Mouse (Mus musculus) intestine, postnatal 0 days (tissue): Measurements from ENCODE around the gene Slc13a1. TPM values are rescaled to one million over a fixed set of nuclear protein-coding genes. Genes with fewer than 3 reads are reported as not detected.

Experiments
- ATAC-seq: fragments of 200-750 bp; cut with Nextera tagmentation; 2 replicates; pipeline ENCODE4 v1.8.0; 2017; ENCODE audit warnings: mild to moderate bottlenecking, moderate TSS enrichment, moderate library complexity
- H3K27ac ChIP-seq: fragments of 300-500 bp; sonication (generic); 2 replicates; pipeline ENCODE4 v1.5.1; 2014; ENCODE audit warnings: mild to moderate bottlenecking, low read depth, low read length, moderate library complexity
- H3K27me3 ChIP-seq: fragments of 300-500 bp; sonication (generic); replicated peaks from 2 replicates; pipeline ENCODE4 v1.6.1; 2014; ENCODE audit warnings: low read length, mixed read lengths; ENCODE audit not compliant: control insufficient read depth, insufficient read depth
- H3K36me3 ChIP-seq: fragments of 300-500 bp; sonication (generic); 2 replicates; pipeline ENCODE4 v1.6.1; 2014; ENCODE audit warnings: mild to moderate bottlenecking, moderate library complexity; ENCODE audit not compliant: control insufficient read depth, insufficient read depth
- H3K4me1 ChIP-seq: fragments of 300-500 bp; sonication (generic); replicated peaks from 2 replicates; pipeline ENCODE4 v1.6.1; 2014; ENCODE audit warnings: antibody characterized with exemption, low read length, mixed read lengths; ENCODE audit not compliant: control insufficient read depth, insufficient read depth
- H3K4me2 ChIP-seq: fragments of 300-500 bp; sonication (generic); replicated peaks from 2 replicates; pipeline ENCODE4 v1.6.1; 2014; ENCODE audit warnings: low read depth, mild to moderate bottlenecking, moderate library complexity
- H3K4me3 ChIP-seq: fragments of 300-500 bp; sonication (generic); 2 replicates; pipeline ENCODE4 v1.5.1; 2014; ENCODE audit warnings: low read depth, low read length
- H3K9ac ChIP-seq: fragments of 300-500 bp; sonication (generic); 2 replicates; pipeline ENCODE4 v1.6.1; 2014; ENCODE audit warnings: mild to moderate bottlenecking, low read depth, low read length
- H3K9me3 ChIP-seq: fragments of 300-500 bp; sonication (generic); 2 replicates; pipeline ENCODE4 v1.6.1; 2016; ENCODE audit warnings: mixed run types; ENCODE audit not compliant: control insufficient read depth
- CTCF ChIP-seq: sonication (generic); IDR thresholded peaks from 2 replicates; pipeline ENCODE4 v1.5.1; 2016; ENCODE audit warnings: low read depth, mild to moderate bottlenecking, control low read depth, antibody characterized with exemption, moderate library complexity
- WGBS: fragments of 180-500 bp; shearing (Covaris S2); extraction: QIAGEN DNeasy Blood & Tissue Kit; methylation state at CpG from one replicate; pipeline ENCODE4 v1.1.7; 2014; 5-methylcytosine and 5-hydroxymethylcytosine counted together
- polyA plus RNA-seq: library from polyadenylated mRNA; unstranded; fragments of >200 nt; fragmentation: Nextera tagmentation; extraction: Ambion mirVana; gene quantifications from 2 replicates; pipeline ENCODE4 v1.2.1, GENCODE M21; 2015

Slc13a1 gene
- polyA plus RNA-seq, 1 experiment from 2014 or later = 0.57 TPM

DNA sequence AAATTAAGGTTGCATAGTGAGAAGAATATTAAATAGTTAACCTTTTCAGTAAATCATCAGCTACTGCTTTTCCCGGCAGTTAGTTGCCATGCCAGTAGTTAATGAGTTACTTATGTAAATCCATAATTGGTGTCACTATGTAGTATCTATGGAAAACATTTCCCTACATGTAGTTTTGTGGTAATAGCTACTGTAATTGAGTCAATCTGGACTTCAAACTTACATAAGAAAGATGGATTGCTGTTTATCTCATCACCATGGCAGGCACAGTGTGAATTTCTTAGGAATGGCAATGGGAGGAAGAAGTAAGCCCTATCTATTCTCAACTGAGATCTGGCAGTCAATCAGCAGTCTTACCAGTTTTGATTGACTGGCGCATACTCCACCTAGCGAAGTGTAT is 15.5 kb upstream of the Slc13a1 start:
- no peaks in the 10 kb centered on the region for H3K27me3 ChIP-seq
- no peaks in the 10 kb centered on the region for H3K4me1 ChIP-seq
- 53% methylated on average over 3 of the region's 3 CpGs for WGBS
- peak; percentile 46; the same call in 1 of the 2 replicates for TF ChIP-seq CTCF
- no peaks in the 10 kb centered on the region for H3K9me3 ChIP-seq
- no peak overlapping the region for H3K27ac ChIP-seq
- ATAC-seq = peak; percentile 95
- H3K9ac ChIP-seq = no peak overlapping the region
- H3K4me3 ChIP-seq = no peak overlapping the region
- H3K36me3 ChIP-seq = no peaks in the 10 kb centered on the region
- H3K4me2 ChIP-seq = no peak overlapping the region

DNA sequence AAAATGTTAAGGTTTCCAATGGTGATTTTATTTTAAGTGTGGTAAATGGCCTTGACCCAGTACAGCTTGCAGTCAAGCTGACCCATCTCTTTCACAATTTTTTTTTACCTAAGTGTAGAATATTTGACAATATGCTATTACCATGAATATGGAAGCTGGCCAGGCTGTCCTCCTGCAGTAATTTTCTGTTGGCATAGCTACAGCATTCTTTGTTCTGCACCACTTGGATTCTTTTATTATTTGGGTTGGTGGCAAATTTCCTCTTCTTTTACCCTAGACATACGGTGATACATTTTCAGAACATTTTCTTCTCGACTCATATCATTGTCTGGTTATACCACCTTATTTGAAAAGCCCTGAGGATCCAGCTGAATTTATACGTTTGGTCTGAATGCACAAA is 7.5 kb upstream of the Slc13a1 start:
- Histone ChIP-seq H3K27me3 (no peaks in the 10 kb centered on the region), H3K27ac (no peak overlapping the region), H3K9me3 (no peaks in the 10 kb centered on the region), H3K9ac (no peak overlapping the region), H3K4me3 (no peak overlapping the region), H3K4me2 (no peak overlapping the region), H3K4me1 (no peaks in the 10 kb centered on the region), H3K36me3 (no peaks in the 10 kb centered on the region)
- WGBS = 85% methylated on average over 3 of the region's 3 CpGs
- no peak for TF ChIP-seq CTCF
- no peak for ATAC-seq

- H3K27ac ChIP-seq = no peak overlapping the region
- no peaks in the 10 kb centered on the region for H3K9me3 ChIP-seq
- ATAC-seq = no peak
- H3K9ac ChIP-seq = no peak overlapping the region
- H3K4me2 ChIP-seq = no peak overlapping the region
- H3K4me1 ChIP-seq = no peaks in the 10 kb centered on the region
- no peaks in the 10 kb centered on the region for H3K36me3 ChIP-seq
- no peak for TF ChIP-seq CTCF
- no peaks in the 10 kb centered on the region for H3K27me3 ChIP-seq
- no peak overlapping the region for H3K4me3 ChIP-seq
Observed at GRCm38 (mm10) chr6:24173951-24174350, 6.1 kb upstream of the Slc13a1 start.

GRCm38 (mm10) chr6:24172736-24173135 is 4.8 kb upstream of the Slc13a1 start:
- Histone ChIP-seq H3K4me1 (no peaks in the 10 kb centered on the region), H3K4me3 (no peak overlapping the region), H3K36me3 (no peaks in the 10 kb centered on the region), H3K9ac (no peak overlapping the region), H3K27ac (no peak overlapping the region), H3K9me3 (no peaks in the 10 kb centered on the region), H3K4me2 (no peak overlapping the region), H3K27me3 (no peaks in the 10 kb centered on the region)
- no peak for ATAC-seq
- no peak for TF ChIP-seq CTCF
- WGBS = 52% methylated on average over 2 of the region's 2 CpGs

GRCm38 (mm10) chr6:24166772-24167171 is 1.1 kb downstream of the Slc13a1 start:
- no peak overlapping the region for H3K4me2 ChIP-seq
- no peak for ATAC-seq

GRCm38 (mm10) chr6:24165249-24165648 is 2.6 kb downstream of the Slc13a1 start:
- Histone ChIP-seq H3K9me3 (no peaks in the 10 kb centered on the region), H3K27ac (no peak overlapping the region), H3K36me3 (no peaks in the 10 kb centered on the region), H3K4me2 (no peak overlapping the region), H3K4me3 (no peak overlapping the region), H3K9ac (no peak overlapping the region), H3K27me3 (no peaks in the 10 kb centered on the region), H3K4me1 (no peaks in the 10 kb centered on the region)
- no peak for ATAC-seq
- 56% methylated on average over 3 of the region's 3 CpGs for WGBS
- TF ChIP-seq CTCF = no peak

More at GRCm38 (mm10) chr6:24166772-24167171, 1.1 kb downstream of the Slc13a1 start:
- 65% methylated on average over 6 of the region's 6 CpGs for WGBS
- Histone ChIP-seq H3K27ac (no peak overlapping the region), H3K9me3 (no peaks in the 10 kb centered on the region), H3K4me3 (no peak overlapping the region), H3K9ac (no peak overlapping the region), H3K27me3 (no peaks in the 10 kb centered on the region), H3K36me3 (no peaks in the 10 kb centered on the region), H3K4me1 (no peaks in the 10 kb centered on the region)
- no peak for TF ChIP-seq CTCF

DNA sequence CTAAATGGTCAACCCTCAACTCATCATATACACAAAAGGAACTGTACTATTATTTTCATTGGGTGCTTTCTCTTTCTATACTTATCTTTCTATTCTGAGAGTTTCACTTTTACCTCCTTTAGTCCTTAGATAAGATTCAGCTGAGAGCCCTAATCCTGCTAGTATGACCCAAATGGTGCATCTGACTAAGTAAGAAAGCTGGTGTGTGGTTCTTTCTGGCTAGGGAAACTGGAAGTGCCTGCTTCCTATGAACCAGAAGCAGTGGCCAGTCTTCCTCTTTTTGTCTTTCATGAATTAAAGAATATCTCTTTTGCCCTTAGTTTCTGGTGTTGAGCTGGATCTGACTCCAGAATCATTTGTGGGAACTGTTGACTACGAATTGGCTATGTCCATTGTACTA is 8.1 kb downstream of the Slc13a1 start:
- Histone ChIP-seq H3K9ac (no peak overlapping the region), H3K4me2 (no peak overlapping the region), H3K27me3 (no peaks in the 10 kb centered on the region), H3K4me3 (no peak overlapping the region), H3K4me1 (no peaks in the 10 kb centered on the region), H3K27ac (no peak overlapping the region), H3K36me3 (no peaks in the 10 kb centered on the region), H3K9me3 (no peaks in the 10 kb centered on the region)
- no peak for TF ChIP-seq CTCF
- no peak for ATAC-seq
- WGBS = 78% methylated on average over 1 of the region's 1 CpGs
